Mouse (Mus musculus): ENCODE results near the gene Kif6. TPM values are rescaled to one million over a fixed set of nuclear protein-coding genes. Genes with fewer than 3 reads are reported as not detected.

The Kif6 gene
- polyA plus RNA-seq, 1 experiment: not detected

DNA sequence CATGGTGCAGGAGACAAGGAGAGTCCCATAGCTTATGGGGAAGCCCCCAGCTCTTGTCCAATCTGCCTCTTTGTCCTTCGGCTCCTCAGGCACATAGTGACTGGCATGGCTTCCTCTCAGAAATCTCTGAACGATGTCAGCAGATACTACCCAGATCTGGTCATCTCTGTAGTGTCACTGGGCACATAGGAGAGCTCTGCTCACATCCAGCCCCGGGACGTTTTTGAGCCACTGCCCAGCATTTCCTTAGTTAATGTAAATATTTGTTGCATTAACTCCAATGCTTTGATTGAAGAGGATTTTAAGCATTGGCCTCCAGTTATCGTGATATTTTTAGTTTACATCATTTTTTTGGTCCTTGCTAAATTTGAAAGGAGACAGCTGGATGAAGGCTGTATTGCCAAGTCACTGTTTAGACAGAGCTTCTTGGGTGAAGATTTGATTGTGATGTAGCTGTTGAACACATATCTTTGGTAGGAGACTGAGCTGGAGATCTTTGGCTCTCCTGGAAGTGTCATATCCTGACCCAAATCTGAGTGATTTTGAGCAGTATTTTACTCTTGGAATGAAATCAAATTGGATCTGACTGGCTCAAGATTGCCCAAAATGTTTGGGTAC is 112.6 kb downstream of the Kif6 start:
- no peaks in the 10 kb centered on the region for H3K4me1 ChIP-seq (ENCODE audit: control insufficient read depth, insufficient read depth, low read length)

DNA sequence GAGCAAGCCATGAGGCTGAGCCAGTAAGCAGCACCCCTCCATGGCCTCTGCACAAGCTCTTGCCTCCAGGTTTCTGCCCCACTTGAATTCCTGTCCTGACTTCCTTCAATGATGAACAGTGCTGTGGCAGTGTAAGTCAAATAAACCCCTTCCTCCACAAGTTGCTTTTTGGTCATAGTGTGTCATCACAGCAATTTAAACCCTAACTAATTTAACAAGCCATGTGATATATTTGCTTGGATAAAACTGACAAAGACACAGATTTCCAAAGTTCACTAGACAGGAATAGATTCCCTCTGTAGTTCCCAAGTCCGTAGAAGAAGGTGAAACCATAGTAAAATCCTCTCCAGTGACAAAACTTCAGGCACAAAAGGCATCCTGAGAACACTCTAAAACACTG is 114.9 kb downstream of the Kif6 start:
- TF ChIP-seq CTCF (IDR thresholded peaks at IDR 0.05; ENCODE audit: low read depth, low read length) (no peak), POLR2A (IDR thresholded peaks at IDR 0.05; ENCODE audit: borderline replicate concordance, low read depth, low read length) (no peak)
- Histone ChIP-seq H3K27ac (ENCODE audit: insufficient read depth, low read depth, low read length) (no peak overlapping the region), H3K4me1 (ENCODE audit: control insufficient read depth, insufficient read depth, low read length) (no peaks in the 10 kb centered on the region), H3K4me3 (ENCODE audit: insufficient read depth, low read length) (no peak overlapping the region)

More for the DNA sequence above, 112.6 kb downstream of the Kif6 start:
- Histone ChIP-seq H3K27ac (ENCODE audit: insufficient read depth, low read depth, low read length) (no peak overlapping the region), H3K4me3 (ENCODE audit: insufficient read depth, low read length) (no peak overlapping the region)
- TF ChIP-seq POLR2A (IDR thresholded peaks at IDR 0.05; ENCODE audit: borderline replicate concordance, low read depth, low read length) (no peak), CTCF (IDR thresholded peaks at IDR 0.05; ENCODE audit: low read depth, low read length) (no peak)

- TF ChIP-seq POLR2A (IDR thresholded peaks at IDR 0.05; ENCODE audit: borderline replicate concordance, low read depth, low read length): no peak
- no peak for TF ChIP-seq CTCF (IDR thresholded peaks at IDR 0.05; ENCODE audit: low read depth, low read length)
- H3K4me3 ChIP-seq (ENCODE audit: insufficient read depth, low read length): no peak overlapping the region
- H3K27ac ChIP-seq (ENCODE audit: insufficient read depth, low read depth, low read length): no peak overlapping the region
- no peaks in the 10 kb centered on the region for H3K4me1 ChIP-seq (ENCODE audit: control insufficient read depth, insufficient read depth, low read length)
Measured at GRCm38 (mm10) chr17:49732706-49733105, 117.8 kb downstream of the Kif6 start.

DNA sequence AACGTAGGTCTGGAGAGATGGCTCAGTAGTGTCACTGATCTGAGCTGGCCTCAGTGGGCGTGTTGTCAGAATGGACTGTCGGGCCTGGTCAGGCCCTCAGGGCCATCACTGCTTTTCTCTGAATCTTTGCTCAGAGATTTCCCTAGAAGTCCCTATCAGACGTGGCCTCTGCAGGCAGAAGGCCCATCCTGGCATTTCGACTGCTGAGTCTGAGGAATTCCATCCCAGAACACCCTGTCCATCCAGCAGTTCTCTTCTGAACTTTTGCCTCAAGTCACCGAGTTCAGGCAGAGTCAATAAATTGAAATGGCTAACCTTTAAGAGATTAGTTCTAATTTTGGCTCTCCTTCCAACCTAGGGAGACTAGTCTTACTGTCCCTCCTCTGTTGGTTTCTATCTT is 119.1 kb downstream of the Kif6 start:
- Histone ChIP-seq H3K27ac (ENCODE audit: insufficient read depth, low read depth, low read length) (no peak overlapping the region), H3K4me1 (ENCODE audit: control insufficient read depth, insufficient read depth, low read length) (no peaks in the 10 kb centered on the region), H3K4me3 (ENCODE audit: insufficient read depth, low read length) (no peak overlapping the region)
- TF ChIP-seq POLR2A (IDR thresholded peaks at IDR 0.05; ENCODE audit: borderline replicate concordance, low read depth, low read length) (no peak), CTCF (IDR thresholded peaks at IDR 0.05; ENCODE audit: low read depth, low read length) (no peak)

- TF ChIP-seq CTCF (IDR thresholded peaks at IDR 0.05; ENCODE audit: low read depth, low read length) (no peak), POLR2A (IDR thresholded peaks at IDR 0.05; ENCODE audit: borderline replicate concordance, low read depth, low read length) (no peak)
- no peak overlapping the region for H3K4me3 ChIP-seq (ENCODE audit: insufficient read depth, low read length)
- H3K4me1 ChIP-seq (ENCODE audit: control insufficient read depth, insufficient read depth, low read length): no peaks in the 10 kb centered on the region
- H3K27ac ChIP-seq (ENCODE audit: insufficient read depth, low read depth, low read length): no peak overlapping the region
Measured at GRCm38 (mm10) chr17:49734776-49735175, 119.8 kb downstream of the Kif6 start.

GRCm38 (mm10) chr17:49736364-49736763 is 121.4 kb downstream of the Kif6 start:
- Histone ChIP-seq H3K27ac (ENCODE audit: insufficient read depth, low read depth, low read length) (no peak overlapping the region), H3K4me3 (ENCODE audit: insufficient read depth, low read length) (no peak overlapping the region), H3K4me1 (ENCODE audit: control insufficient read depth, insufficient read depth, low read length) (no peaks in the 10 kb centered on the region)
- TF ChIP-seq POLR2A (IDR thresholded peaks at IDR 0.05; ENCODE audit: borderline replicate concordance, low read depth, low read length) (no peak), CTCF (IDR thresholded peaks at IDR 0.05; ENCODE audit: low read depth, low read length) (no peak)

DNA sequence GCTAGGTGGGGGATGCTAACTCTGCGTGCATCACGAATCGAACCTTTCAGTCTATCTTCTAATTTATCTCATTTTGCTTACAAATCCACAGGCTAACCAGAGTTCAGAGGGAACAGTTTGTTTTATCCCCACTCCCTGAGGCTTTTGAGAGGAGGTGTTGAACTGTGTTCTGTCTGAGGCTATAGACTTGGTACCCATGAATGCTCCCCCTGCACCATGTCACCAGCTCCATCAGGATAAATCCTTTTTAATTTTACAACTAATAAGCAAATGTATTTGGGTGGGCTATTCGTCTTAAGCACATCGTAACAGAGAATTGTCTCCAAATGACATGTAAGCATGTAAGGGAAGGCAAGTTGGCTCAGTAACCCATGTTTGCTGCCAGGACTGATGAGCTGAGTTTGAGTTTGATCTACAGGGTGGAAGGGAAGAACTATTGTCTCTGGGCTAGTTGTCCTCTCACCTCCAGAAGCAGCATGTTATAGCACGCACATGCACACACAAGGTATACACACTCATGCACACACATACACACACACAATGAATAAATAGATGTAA is 122.4 kb downstream of the Kif6 start:
- no peak for TF ChIP-seq CTCF (IDR thresholded peaks at IDR 0.05; ENCODE audit: low read depth, low read length)
- TF ChIP-seq POLR2A (IDR thresholded peaks at IDR 0.05; ENCODE audit: borderline replicate concordance, low read depth, low read length): no peak

GRCm38 (mm10) chr17:49738351-49738750 is 123.4 kb downstream of the Kif6 start:
- Histone ChIP-seq H3K27ac (ENCODE audit: insufficient read depth, low read depth, low read length) (no peak overlapping the region), H3K4me1 (ENCODE audit: control insufficient read depth, insufficient read depth, low read length) (no peaks in the 10 kb centered on the region), H3K4me3 (ENCODE audit: insufficient read depth, low read length) (no peak overlapping the region)
- TF ChIP-seq CTCF (IDR thresholded peaks at IDR 0.05; ENCODE audit: low read depth, low read length) (no peak), POLR2A (IDR thresholded peaks at IDR 0.05; ENCODE audit: borderline replicate concordance, low read depth, low read length) (no peak)

More for the DNA sequence above, 122.4 kb downstream of the Kif6 start:
- H3K4me3 ChIP-seq (ENCODE audit: insufficient read depth, low read length): no peak overlapping the region
- no peak overlapping the region for H3K27ac ChIP-seq (ENCODE audit: insufficient read depth, low read depth, low read length)
- H3K4me1 ChIP-seq (ENCODE audit: control insufficient read depth, insufficient read depth, low read length): no peaks in the 10 kb centered on the region

- Histone ChIP-seq H3K27ac (ENCODE audit: insufficient read depth, low read depth, low read length) (no peak overlapping the region), H3K4me3 (ENCODE audit: insufficient read depth, low read length) (no peak overlapping the region), H3K4me1 (ENCODE audit: control insufficient read depth, insufficient read depth, low read length) (no peaks in the 10 kb centered on the region)
- TF ChIP-seq POLR2A (IDR thresholded peaks at IDR 0.05; ENCODE audit: borderline replicate concordance, low read depth, low read length) (no peak), CTCF (IDR thresholded peaks at IDR 0.05; ENCODE audit: low read depth, low read length) (no peak)
Measured at GRCm38 (mm10) chr17:49739896-49740679, 125.2 kb downstream of the Kif6 start.

DNA sequence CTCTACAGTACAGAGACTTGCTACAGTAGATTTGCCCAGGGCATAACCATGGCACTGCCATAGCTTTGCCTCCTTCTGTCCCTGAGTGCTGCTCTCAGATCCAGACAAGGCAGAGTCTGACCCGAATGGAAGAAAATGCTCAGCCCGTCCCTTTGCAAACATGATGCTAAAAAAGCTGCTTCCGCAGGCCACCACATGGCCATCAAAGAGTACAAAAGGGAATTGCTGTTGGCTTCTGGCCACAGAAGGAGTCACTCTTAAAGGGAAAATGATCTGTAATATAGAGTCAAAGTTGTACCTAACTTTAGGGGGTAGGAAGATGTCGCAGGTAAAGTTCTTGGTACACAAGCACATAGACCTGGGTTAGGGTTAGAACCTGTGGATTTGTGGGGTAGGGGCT is 126.2 kb downstream of the Kif6 start:
- Histone ChIP-seq H3K27ac (ENCODE audit: insufficient read depth, low read depth, low read length) (no peak overlapping the region), H3K4me1 (ENCODE audit: control insufficient read depth, insufficient read depth, low read length) (no peaks in the 10 kb centered on the region), H3K4me3 (ENCODE audit: insufficient read depth, low read length) (no peak overlapping the region)
- no peak for TF ChIP-seq CTCF (IDR thresholded peaks at IDR 0.05; ENCODE audit: low read depth, low read length)
- no peak for TF ChIP-seq POLR2A (IDR thresholded peaks at IDR 0.05; ENCODE audit: borderline replicate concordance, low read depth, low read length)

Data from bone marrow macrophage, adult 2 months (primary cell).